Mouse (Mus musculus) bone marrow, adult 2 months (tissue): ENCODE results near the gene Slc38a7. TPM values are rescaled to one million over a fixed set of nuclear protein-coding genes. Genes with fewer than 3 reads are reported as not detected.

Experiments
- H3K27ac ChIP-seq: fragments of 200-500 bp; 2 replicates; pipeline ENCODE4 v1.5.1; 2012; ENCODE audit warnings: low read depth, mild to moderate bottlenecking, control low read depth, inconsistent platforms, low read length; ENCODE audit not compliant: control insufficient read depth, poor library complexity, insufficient read depth
- H3K4me1 ChIP-seq: fragments of 200-500 bp; 2 replicates; pipeline ENCODE4 v1.6.1; 2011; ENCODE audit warnings: low read length; ENCODE audit not compliant: control insufficient read depth, insufficient read depth
- H3K4me3 ChIP-seq: fragments of 200-500 bp; replicated peaks from 2 replicates; pipeline ENCODE3; 2011; ENCODE audit warnings: mild to moderate bottlenecking, low read depth, low read length, control low read depth; ENCODE audit not compliant: control insufficient read depth
- CTCF ChIP-seq: fragments of 200-500 bp; IDR thresholded peaks from 2 replicates; pipeline ENCODE4 v1.5.1; 2011; ENCODE audit warnings: low read length, control low read depth; ENCODE audit not compliant: control insufficient read depth, insufficient read depth
- POLR2A ChIP-seq: fragments of 200-500 bp; IDR thresholded peaks from 2 replicates; pipeline ENCODE4 v1.6.1; 2011; ENCODE audit warnings: low read depth, mild to moderate bottlenecking, control low read depth, low read length, borderline replicate concordance; ENCODE audit not compliant: control insufficient read depth
- WGBS: fragments of 180-500 bp; shearing (Covaris S2); methylation state at CpG from one replicate; pipeline ENCODE4 v1.1.7; 2018; 5-methylcytosine and 5-hydroxymethylcytosine counted together
- polyA plus RNA-seq: library from polyadenylated mRNA; stranded (reverse); fragments of >200 nt; gene quantifications from 2 replicates; pipeline ENCODE4 v1.2.4, GENCODE M21; 2011; ENCODE audit warnings: low replicate concordance; ENCODE audit not compliant: missing spikeins, insufficient read depth, insufficient read length

Slc38a7 gene
- polyA plus RNA-seq, 1 experiment = 3.0 TPM

- Histone ChIP-seq H3K27ac (no peak overlapping the region), H3K4me3 (no peak overlapping the region), H3K4me1 (peaks cover 1% of the 10 kb centered on the region; the same call in 1 of the 2 replicates)
- TF ChIP-seq CTCF (no peak), POLR2A (no peak)
- WGBS = 79% methylated on average over 6 of the region's 6 CpGs
Measured at GRCm38 (mm10) chr8:95854174-95854573, 835 bp upstream of the Slc38a7 start.

DNA sequence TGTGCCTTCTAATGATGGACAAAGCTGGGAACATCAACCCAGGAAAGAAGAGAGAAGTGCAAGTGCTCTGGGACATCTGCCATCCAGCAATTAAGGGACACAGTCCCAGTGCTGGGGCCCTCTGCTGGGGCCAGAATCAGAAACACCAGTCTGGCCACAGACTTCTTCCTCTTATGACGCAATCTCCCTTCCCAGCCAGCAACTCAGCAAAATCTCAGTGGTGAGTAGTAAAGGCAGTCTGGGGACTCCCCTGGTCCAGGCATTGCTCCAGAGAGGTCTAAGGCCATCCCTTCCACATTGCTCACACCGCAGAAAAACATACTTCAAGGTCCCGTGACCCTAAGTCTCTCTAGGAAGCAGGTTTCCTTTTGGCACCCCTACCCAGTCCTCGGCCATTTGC is 1.0 kb downstream of the Slc38a7 start:
- Histone ChIP-seq H3K4me1 (peaks cover 1% of the 10 kb centered on the region; the same call in 1 of the 2 replicates), H3K27ac (peak overlapping the region; percentile 22; the same call in 1 of the 2 replicates)
- 5% methylated on average over 4 of the region's 4 CpGs for WGBS

DNA sequence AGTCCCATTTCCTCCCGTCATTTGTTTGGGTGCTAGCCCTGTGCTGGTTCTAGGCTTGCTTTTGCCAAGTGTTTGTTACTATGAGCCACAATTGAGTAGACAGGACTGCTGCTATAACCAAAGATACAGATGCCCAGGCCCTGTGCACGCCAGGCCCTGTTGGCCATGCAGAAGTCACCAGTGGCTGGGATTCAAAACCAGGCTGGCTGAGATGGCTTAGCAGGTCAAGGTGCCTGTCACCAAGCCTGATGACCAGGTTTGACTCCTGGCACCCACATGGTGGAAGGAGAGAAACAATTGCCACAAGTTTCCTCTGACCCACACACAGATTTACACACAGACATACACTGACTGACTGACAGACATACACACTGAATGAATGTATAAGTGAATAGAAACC is 3.0 kb downstream of the Slc38a7 start:
- Histone ChIP-seq H3K4me3 (no peak overlapping the region), H3K27ac (no peak overlapping the region), H3K4me1 (peaks cover 1% of the 10 kb centered on the region; the same call in 1 of the 2 replicates)
- 86% methylated on average over 2 of the region's 2 CpGs for WGBS
- TF ChIP-seq CTCF = no peak
- TF ChIP-seq POLR2A = no peak

More for the DNA sequence above, 1.0 kb downstream of the Slc38a7 start:
- peak; percentile 13; the same call in 1 of the 2 replicates for TF ChIP-seq CTCF
- no peak for TF ChIP-seq POLR2A
- H3K4me3 ChIP-seq = peak overlapping the region; percentile 21

DNA sequence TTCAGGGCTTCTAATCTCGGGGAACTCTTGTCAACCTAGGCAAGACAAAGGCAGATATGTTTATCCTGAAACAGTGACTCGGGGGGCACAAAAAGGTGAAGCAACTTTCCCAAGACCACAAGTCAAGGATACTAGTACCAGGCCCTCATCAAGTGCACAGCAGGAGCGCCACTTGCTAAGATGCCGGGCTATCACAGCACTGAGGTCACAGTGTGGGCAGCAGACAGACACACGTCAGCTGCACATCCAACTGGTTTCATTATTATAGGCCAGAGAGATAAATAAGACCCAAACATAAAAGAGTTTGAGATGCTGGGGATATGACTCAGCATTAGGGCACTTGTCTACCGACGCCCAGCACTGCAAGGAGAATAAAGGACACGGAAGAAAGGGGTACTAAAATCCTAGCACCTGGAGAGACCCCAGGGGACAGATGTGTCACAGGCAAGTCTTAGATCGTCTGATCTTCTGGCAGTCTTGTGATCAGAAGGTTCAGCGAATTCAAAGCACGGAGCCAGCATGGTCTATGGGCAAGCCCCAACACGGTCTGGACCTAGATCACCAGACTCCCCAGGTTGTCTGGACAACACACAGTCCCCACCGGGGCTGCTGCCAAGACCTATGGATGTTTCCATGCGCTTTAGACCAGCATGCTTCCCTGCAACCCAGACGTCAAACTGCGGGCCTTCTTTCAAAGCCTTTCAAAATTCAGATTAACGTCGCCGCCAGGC is 4.4 kb downstream of the Slc38a7 start:
- WGBS = 84% methylated on average over 19 of the region's 19 CpGs
- H3K4me3 ChIP-seq = no peak overlapping the region
- TF ChIP-seq POLR2A = no peak
- TF ChIP-seq CTCF = no peak
- no peak overlapping the region for H3K27ac ChIP-seq
- peaks cover 1% of the 10 kb centered on the region; the same call in 1 of the 2 replicates for H3K4me1 ChIP-seq

DNA sequence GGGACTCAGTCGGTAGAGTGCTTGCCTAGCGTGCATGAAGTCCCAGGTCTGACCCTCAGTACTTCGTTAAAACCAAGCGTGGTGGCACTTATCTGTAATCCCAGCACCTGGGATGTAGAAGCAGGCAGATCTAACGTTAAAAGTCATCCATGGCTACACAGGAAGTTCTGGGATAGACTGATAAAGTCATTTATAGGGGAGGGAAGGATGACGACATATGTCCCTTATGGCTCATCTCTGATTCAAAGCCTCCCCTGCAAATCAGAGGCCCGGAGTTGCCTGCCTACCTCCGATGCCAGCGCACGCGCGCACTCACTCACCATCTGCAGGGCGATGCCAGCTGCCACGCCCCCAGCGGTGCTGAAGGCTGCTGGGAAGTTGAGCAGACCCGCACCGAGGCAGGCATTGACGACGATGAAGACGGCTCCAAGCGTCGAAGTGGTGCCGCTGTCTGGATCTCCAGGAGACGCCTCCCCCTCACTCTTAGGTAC is 5.2 kb downstream of the Slc38a7 start:
- H3K27ac ChIP-seq = no peak overlapping the region
- 67% methylated on average over 24 of the region's 24 CpGs for WGBS
- H3K4me3 ChIP-seq = no peak overlapping the region
- H3K4me1 ChIP-seq = peaks cover 1% of the 10 kb centered on the region; the same call in 1 of the 2 replicates
- TF ChIP-seq POLR2A = no peak
- no peak for TF ChIP-seq CTCF

- no peaks in the 10 kb centered on the region for H3K4me1 ChIP-seq
- H3K27ac ChIP-seq = no peak overlapping the region
- TF ChIP-seq POLR2A (no peak), CTCF (no peak)
- H3K4me3 ChIP-seq = no peak overlapping the region
- WGBS = 82% methylated on average over 7 of the region's 7 CpGs
Measured at GRCm38 (mm10) chr8:95845026-95845425, 8.3 kb downstream of the Slc38a7 start.

GRCm38 (mm10) chr8:95843968-95844367 is 9.4 kb downstream of the Slc38a7 start:
- TF ChIP-seq POLR2A = no peak
- no peak for TF ChIP-seq CTCF
- no peak overlapping the region for H3K27ac ChIP-seq
- H3K4me1 ChIP-seq = no peaks in the 10 kb centered on the region
- no peak overlapping the region for H3K4me3 ChIP-seq
- 90% methylated on average over 6 of the region's 6 CpGs for WGBS

GRCm38 (mm10) chr8:95841436-95841835 is 11.9 kb downstream of the Slc38a7 start:
- no peaks in the 10 kb centered on the region for H3K4me1 ChIP-seq
- 90% methylated on average over 15 of the region's 15 CpGs for WGBS
- TF ChIP-seq CTCF (no peak), POLR2A (no peak)
- H3K4me3 ChIP-seq = no peak overlapping the region
- H3K27ac ChIP-seq = no peak overlapping the region
